Mouse (Mus musculus): ENCODE results near the gene Haus3.

GRCm38 (mm10) chr5:34183976-34184375 is 14.6 kb upstream of the Haus3 start:
- no peak for TF ChIP-seq CTCF (IDR thresholded peaks at IDR 0.05; ENCODE audit: low read depth, low read length)
- TF ChIP-seq POLR2AphosphoS5 (IDR thresholded peaks at IDR 0.05; ENCODE audit: insufficient replicate concordance, low read depth, low read length), result no peak
- TF ChIP-seq GATA2 (IDR thresholded peaks at IDR 0.05; ENCODE audit: borderline replicate concordance, low read depth, low read length), result no peak
- TF ChIP-seq TAL1 (conservative IDR thresholded peaks at IDR 0.05; ENCODE audit: low read depth, low read length), result no peak
